ENCODE assay signal across 6 mouse cellular contexts in the genomic region with DNA sequence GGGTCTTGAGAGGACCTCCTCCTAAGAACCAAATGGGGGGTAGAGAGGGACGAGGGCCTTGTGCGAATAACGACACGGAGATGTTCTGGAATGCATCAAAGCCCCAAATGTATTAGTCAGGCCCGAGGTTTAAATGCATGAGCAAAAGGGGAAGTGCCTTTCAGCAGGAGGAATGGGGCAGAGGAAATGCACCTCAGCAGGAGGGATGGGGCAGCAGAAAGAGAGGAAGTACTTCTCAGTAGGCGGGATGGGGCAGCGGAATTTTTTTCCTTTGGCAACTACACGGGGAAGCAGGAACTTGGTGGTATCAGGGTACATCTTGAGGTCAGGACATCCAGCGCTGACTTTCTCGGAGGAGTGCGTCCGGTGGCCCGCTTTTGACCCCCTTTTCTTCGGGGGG. TPM values are rescaled to one million over a fixed set of nuclear protein-coding genes. Genes with fewer than 3 reads are reported as not detected.
DNase-seq lines count a peak whose midpoint lies in the region; TF ChIP-seq lines count a peak whose summit lies in the region.
"Not testable (repeated sequence)": the region's sequence is repeated elsewhere in the genome, so short reads cannot be mapped to it uniquely, and the experiment has no call there.
"Had no signal": no experiment of that assay in that cellular context is flagged by ENCODE, and none has a peak within 500 bp of the region (broad histone marks: within the 10 kb centered on the region; RNA-seq: fewer than 3 reads in every experiment).

No protein-coding gene starts in this region.

- TF ChIP-seq EP300 in MEL (IDR thresholded peaks at IDR 0.05; ENCODE audit: low read depth in 1 of 2, low read length in 2 of 2), result not testable (repeated sequence)

- H3K27me3 ChIP-seq in MEL (ENCODE audit: control insufficient read depth in 1 of 2, insufficient read depth in 2 of 2, low read length in 2 of 2), result not testable (repeated sequence)

- in situ Hi-C loops in ES-E14 (cut with MboI; ENCODE audit: low sequenced_read_pairs in 2 of 2, unreplicated experiment in 2 of 2), result not testable (repeated sequence)

- TF ChIP-seq RAD21 in MEL (IDR thresholded peaks at IDR 0.05; ENCODE audit: low read depth, low read length), result not testable (repeated sequence)

- not testable (repeated sequence) for TF ChIP-seq CTCF in MEL (IDR thresholded peaks at IDR 0.05 in 2 of 3, conservative IDR thresholded peaks at IDR 0.05 in 1 of 3; ENCODE audit: control insufficient read depth in 1 of 3, insufficient read depth in 1 of 3, low read depth in 2 of 3, low read length in 3 of 3, poor library complexity in 1 of 3, severe bottlenecking in 1 of 3)

- peaks cover under 1 to 17% of the 10 kb centered on the region in 2 experiments; a peak in 2 of 4 replicates for H3K4me1 ChIP-seq in ES-E14 (ENCODE audit: control insufficient read depth in 2 of 2, insufficient read depth in 2 of 2, low read length in 2 of 2, poor library complexity in 1 of 2)
- not testable (repeated sequence) for H3K4me1 ChIP-seq in MEL (ENCODE audit: control insufficient read depth in 1 of 2, insufficient read depth in 2 of 2, low read length in 2 of 2)

- not testable (repeated sequence) for DNase-seq in ES-E14 (ENCODE audit: low read depth, low spot score)
- DNase-seq in MEL (ENCODE audit: low read depth, low spot score) (peak; percentile 17), MEL-GATA-1-ER (ENCODE audit: extremely low read depth, low read depth) (peak; percentile 8), R1 (ENCODE audit: low read depth, low spot score) (peak; percentile 93)

- peak overlapping the region; percentile 57 for H3K27ac ChIP-seq in ES-E14 (ENCODE audit: insufficient read depth, low read depth, low read length, poor library complexity, severe bottlenecking)
- not testable (repeated sequence) for H3K27ac ChIP-seq in MEL (ENCODE audit: control insufficient read depth, low read depth, low read length)

- TF ChIP-seq POLR2A in MEL (IDR thresholded peaks at IDR 0.05; ENCODE audit: control insufficient read depth in 1 of 2, insufficient read depth in 1 of 2, low read depth in 1 of 2, low read length in 2 of 2, poor library complexity in 1 of 2), result not testable (repeated sequence)

- H3K36me3 ChIP-seq in ES-E14 (ENCODE audit: control insufficient read depth, insufficient read depth, low read length, poor library complexity, severe bottlenecking); MEL (ENCODE audit: control insufficient read depth in 1 of 2, insufficient read depth in 2 of 2, low read length in 2 of 2): not testable (repeated sequence)

- not testable (repeated sequence) for H3K4me3 ChIP-seq in ES-E14 (ENCODE audit: insufficient read depth in 1 of 2, low read depth in 1 of 2, low read length in 2 of 2, poor library complexity in 1 of 2, severe bottlenecking in 1 of 2); MEL (ENCODE audit: control insufficient read depth in 1 of 2, insufficient read depth in 1 of 2, low read depth in 2 of 2, low read length in 2 of 2)

- not testable (repeated sequence) for H3K79me2 ChIP-seq in MEL (ENCODE audit: control insufficient read depth, insufficient read depth, low read length, poor library complexity)

- not testable (repeated sequence) for H3K9me3 ChIP-seq in ES-E14 (ENCODE audit: control insufficient read depth, insufficient read depth, low read depth, low read length); MEL (replicated peaks; ENCODE audit: insufficient read depth, low read length)

- H3K9ac ChIP-seq in ES-E14 (ENCODE audit: insufficient read depth, low read depth, low read length, poor library complexity, severe bottlenecking); MEL (ENCODE audit: control insufficient read depth, low read depth, low read length, poor library complexity, severe bottlenecking): not testable (repeated sequence)

RNA-seq across cellular contexts. Expression of a gene that starts 39.5 kb away (rescaled TPM):
- total RNA-seq in ES-E14 (2012; rRNA removed), result 57.9 and 88.8 TPM in 2 replicates
- total RNA-seq in MEL (2012; rRNA removed), result 18.5 and 23.4 TPM in 2 replicates
- polyA plus RNA-seq in MEL (2012; ENCODE audit: insufficient read depth in 1 of 2, insufficient read length in 2 of 2, low read depth in 1 of 2, low replicate concordance in 2 of 2, missing spikeins in 1 of 2), result 10 to 100 TPM in 1 of 2 experiments, not detected in 1; 24.7 TPM
- polyA plus RNA-seq: activated CD4-positive, CD25-positive, alpha-beta regulatory T cell, adult 4 months; CD4-positive, CD25-positive, alpha-beta regulatory T cell, adult 4 months had no signal
